Mouse (Mus musculus) thymus, adult 18-20 months (tissue): ENCODE results near the gene Phf11b.
"Not testable (repeated sequence)": the region's sequence is repeated elsewhere in the genome, so short reads cannot be mapped to it uniquely, and the experiment has no call there.

ENCODE experiments used
- DNase-seq, 2 experiments: peaks; one replicate each; pipeline ENCODE4 v3.0.0; 2022; ENCODE audit warnings: mixed read lengths in 2 of 2

Phf11b gene

GRCm38 (mm10) chr14:59341189-59341588, at the start of gene Phf11b:
Gene Phf11b, minus strand, starts transcription at chr14:59341351.
- peak in 1 of 2 experiments; percentile 6 for DNase-seq

GRCm38 (mm10) chr14:59390181-59390580, 49.0 kb upstream of the Phf11b start:
- DNase-seq = not testable (repeated sequence)

- no peak for DNase-seq
Measured at GRCm38 (mm10) chr14:59389532-59389931, 48.4 kb upstream of the Phf11b start.

DNA sequence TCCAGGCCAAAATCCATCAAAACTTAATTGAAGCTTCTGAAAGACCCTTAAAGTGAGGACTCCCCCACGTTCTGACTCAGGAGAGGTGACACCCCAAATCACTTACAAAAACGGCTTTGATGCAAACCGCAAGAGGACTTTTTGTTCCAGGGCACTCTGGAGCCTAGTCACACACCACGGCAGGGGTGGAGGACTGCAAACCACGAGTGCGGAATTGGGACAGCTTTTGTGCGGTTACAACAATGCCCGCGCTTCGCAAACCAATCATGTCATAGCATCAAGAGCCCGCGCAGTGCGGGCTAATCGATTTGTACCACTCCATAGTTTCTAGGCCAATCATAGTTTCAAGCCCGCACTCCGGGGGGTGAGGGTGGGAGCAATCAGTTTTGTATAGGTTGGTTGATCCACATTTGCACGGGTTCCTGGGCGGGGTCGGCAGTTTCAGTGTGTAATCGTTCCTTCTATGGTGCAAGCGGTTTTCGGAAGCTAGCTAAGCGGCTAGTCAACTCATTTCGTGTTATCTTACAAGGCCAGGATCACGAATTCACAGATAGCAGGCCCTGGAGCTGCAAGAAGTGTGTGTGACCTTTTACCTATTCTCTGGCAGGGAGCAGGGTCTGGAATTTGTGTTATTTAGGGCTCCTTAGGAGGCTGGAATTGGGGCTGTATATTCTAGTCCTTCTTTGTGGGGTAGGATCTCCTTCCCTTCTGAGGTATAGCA, 29.4 kb upstream of the Phf11b start:
- no peak for DNase-seq

GRCm38 (mm10) chr14:59366386-59367105, 25.4 kb upstream of the Phf11b start:
- no peak for DNase-seq

GRCm38 (mm10) chr14:59365244-59365644, 24.1 kb upstream of the Phf11b start, which contains the start of gene Phf11d:
Gene Phf11d, minus strand, starts transcription at chr14:59365470.
- no peak for DNase-seq

DNA sequence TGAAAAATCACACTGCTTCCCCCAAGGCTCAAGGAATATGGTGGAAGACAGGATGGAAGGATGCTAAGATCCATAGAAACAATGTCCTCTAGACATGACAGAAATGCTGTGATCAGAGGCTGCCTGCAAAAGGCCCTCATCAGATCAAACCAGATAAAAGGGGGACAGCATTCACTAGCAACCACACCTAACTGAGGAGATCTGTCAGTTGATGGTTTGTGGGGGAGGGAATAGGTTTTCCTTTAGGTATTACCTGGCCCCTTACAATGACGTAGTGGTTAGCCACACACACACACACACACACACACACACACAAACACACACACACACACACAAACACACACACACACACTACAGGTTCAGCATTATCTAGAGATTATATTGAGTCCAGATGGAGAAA, 1.6 kb downstream of the Phf11b start:
- DNase-seq = no peak

DNA sequence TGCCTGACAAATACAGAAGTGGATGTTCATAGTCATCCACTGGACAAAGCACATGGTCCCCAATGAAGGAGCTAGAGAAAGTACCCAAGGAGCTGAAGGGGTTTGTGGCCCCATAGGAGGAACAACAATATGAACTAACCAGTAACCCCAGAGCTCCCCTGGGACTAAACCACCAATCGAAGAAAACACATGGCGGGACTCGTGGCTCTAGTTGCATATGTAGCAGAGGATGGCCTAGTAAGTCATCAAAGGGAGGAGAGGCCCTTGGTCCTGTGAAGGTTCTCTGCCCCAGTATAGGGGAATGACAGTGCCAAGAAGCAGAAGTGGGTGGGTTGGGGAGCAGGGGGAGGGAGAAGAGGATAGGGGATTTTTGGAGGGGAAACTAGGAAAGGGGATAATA, 5.1 kb downstream of the Phf11b start:
- not testable (repeated sequence) for DNase-seq

DNA sequence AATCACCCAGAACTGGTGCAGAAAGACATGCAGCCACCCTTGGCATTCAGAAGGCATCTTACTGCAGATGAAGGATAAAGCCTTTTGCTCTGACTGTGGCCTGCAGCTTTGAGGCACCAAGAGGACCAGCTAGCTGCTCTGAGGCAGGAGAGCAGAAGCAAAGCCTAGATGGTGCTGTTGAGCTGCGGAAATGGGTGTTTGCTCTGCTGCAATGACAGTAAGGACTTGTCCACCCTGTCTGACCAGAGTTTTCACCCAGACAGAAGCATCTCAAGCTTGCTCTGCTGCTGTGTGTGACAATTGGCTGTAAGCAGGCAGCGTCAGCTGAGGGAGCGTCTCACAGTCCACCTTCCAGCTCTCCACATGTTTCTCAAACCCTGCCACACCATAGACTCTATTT, 10.7 kb downstream of the Phf11b start:
- DNase-seq = not testable (repeated sequence)

GRCm38 (mm10) chr14:59319970-59320369, 21.2 kb downstream of the Phf11b start:
- not testable (repeated sequence) for DNase-seq

GRCm38 (mm10) chr14:59319036-59319435, 22.1 kb downstream of the Phf11b start:
- DNase-seq = not testable (repeated sequence)

GRCm38 (mm10) chr14:59297391-59297790, 43.8 kb downstream of the Phf11b start, which contains the start of gene Phf11a:
Gene Phf11a, minus strand, starts transcription at chr14:59297522.
- not testable (repeated sequence) for DNase-seq

DNA sequence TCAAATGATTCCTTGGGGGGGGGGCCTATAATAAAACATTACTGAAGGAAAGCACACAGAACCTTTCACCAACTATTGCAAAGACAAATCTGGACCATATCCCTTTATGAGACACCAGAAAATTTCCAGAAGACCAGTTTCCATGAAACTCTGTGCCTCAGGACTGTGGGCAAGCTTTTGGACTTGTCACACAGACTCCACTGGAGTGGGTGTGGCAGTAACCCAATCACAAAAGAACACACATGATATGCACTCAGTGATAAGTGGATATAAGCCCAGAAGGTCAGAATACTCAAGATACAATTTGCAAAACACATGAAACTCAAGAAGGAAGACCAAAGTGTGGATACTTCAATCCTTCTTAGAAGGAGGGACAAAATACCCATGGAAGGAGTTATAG, 49.4 kb downstream of the Phf11b start:
- DNase-seq = not testable (repeated sequence)

DNA sequence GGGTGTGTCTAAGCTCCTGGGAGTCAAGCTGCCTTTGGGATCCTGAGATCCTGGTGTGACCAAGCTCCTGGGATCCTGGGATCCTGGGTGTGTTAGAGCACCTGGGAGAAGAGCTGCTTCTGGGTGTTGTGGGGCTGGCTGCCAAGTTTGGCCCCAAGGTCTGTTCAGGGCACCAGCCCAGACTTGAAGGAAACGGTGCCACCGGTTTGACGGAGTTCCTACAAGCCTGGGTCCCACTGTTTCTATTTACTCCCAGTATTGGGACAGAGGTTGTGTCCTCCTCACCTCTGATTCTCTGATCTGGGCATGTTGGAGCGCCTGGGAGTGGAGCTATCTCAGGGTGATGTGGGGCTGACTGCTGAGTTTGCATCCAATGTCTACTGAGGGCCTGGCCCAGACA, 66.2 kb downstream of the Phf11b start:
- not testable (repeated sequence) for DNase-seq
